In genomic region chr14:119585069-119585468, GRCm38 (mm10) we compare ENCODE assay signal across 18 mouse cellular contexts.
A peak's percentile ranks its signal among the peaks of the same experiment; 100 is the strongest.
DNase-seq lines count a peak whose midpoint lies in the region; ATAC-seq and TF ChIP-seq lines count a peak whose summit lies in the region.
"Had no signal": no experiment of that assay in that cellular context is flagged by ENCODE, and none has a peak within 500 bp of the region (broad histone marks: within the 10 kb centered on the region; RNA-seq: fewer than 3 reads in every experiment).

No protein-coding gene starts in this region.

- H3K9ac ChIP-seq in MEL (ENCODE audit: control insufficient read depth, low read depth, low read length, poor library complexity, severe bottlenecking) = no peak overlapping the region
- H3K9ac ChIP-seq: embryonic facial prominence, embryonic 12.5 days; forebrain, embryonic 13.5 days; forebrain, embryonic 15.5 days; forebrain, postnatal 0 days had no signal

- TF ChIP-seq EP300 in MEL (IDR thresholded peaks at IDR 0.05; ENCODE audit: low read depth in 1 of 2, low read length in 2 of 2) = peak; percentile 69 to 84

- H3K4me1 ChIP-seq in MEL (ENCODE audit: control insufficient read depth in 1 of 2, insufficient read depth in 2 of 2, low read length in 2 of 2) = peaks cover 2 to 21% of the 10 kb centered on the region in 2 experiments; a peak in 3 of 4 replicates
- H3K4me1 ChIP-seq in embryonic facial prominence, embryonic 10.5 days = peaks cover 9% of the 10 kb centered on the region
- H3K4me1 ChIP-seq: forebrain, embryonic 13.5 days; forebrain, embryonic 15.5 days had no signal

- peak; percentile 9 to 68 for DNase-seq in adrenal gland, adult (ENCODE audit: inconsistent age in 2 of 2, low spot score in 1 of 2)
- DNase-seq in adrenal gland, adult 8-10 months = no peak
- peak; percentile 5 for DNase-seq in adrenal gland, postnatal 25 days
- DNase-seq in adrenal gland, postnatal 14 days = no peak
- DNase-seq in MEL (ENCODE audit: low read depth, low spot score) = peak; percentile 73
- no peak for DNase-seq in embryonic facial prominence, embryonic 10.5 days (ENCODE audit: low spot score)
- DNase-seq: cerebellum, adult 11 months; cerebellum, adult 18-20 months; cerebellum, adult 8-10 months; cerebellum, adult 9-11 months; cerebellum, postnatal 14 days; cerebellum, postnatal 36 days; embryo, embryonic 11 days; forebrain, postnatal 0 days had no signal

- TF ChIP-seq RAD21 in MEL (IDR thresholded peaks at IDR 0.05; ENCODE audit: low read depth, low read length) = no peak

- H3K79me2 ChIP-seq in MEL (ENCODE audit: control insufficient read depth, insufficient read depth, low read length, poor library complexity) = no peaks in the 10 kb centered on the region

- TF ChIP-seq POLR2A in MEL (IDR thresholded peaks at IDR 0.05; ENCODE audit: control insufficient read depth in 1 of 2, insufficient read depth in 1 of 2, low read depth in 1 of 2, low read length in 2 of 2, poor library complexity in 1 of 2) = no peak

- H3K27me3 ChIP-seq in MEL (ENCODE audit: control insufficient read depth in 1 of 2, insufficient read depth in 2 of 2, low read length in 2 of 2) = no peaks in the 10 kb centered on the region
- no peaks in the 10 kb centered on the region for H3K27me3 ChIP-seq in embryonic facial prominence, embryonic 10.5 days (replicated peaks; ENCODE audit: low read depth, poor library complexity, severe bottlenecking)
- H3K27me3 ChIP-seq: embryonic facial prominence, embryonic 12.5 days; forebrain, embryonic 13.5 days; forebrain, embryonic 15.5 days had no signal

- ATAC-seq in megakaryocyte, adult 5-6 weeks (ENCODE audit: poor library complexity, severe bottlenecking) = 0 out of 2 replicates have a peak, but pooled peaks have one; percentile 21
- ATAC-seq: forebrain, embryonic 13.5 days; forebrain, embryonic 15.5 days; forebrain, postnatal 0 days had no signal

- peak overlapping the region; percentile 83 for H3K27ac ChIP-seq in MEL (ENCODE audit: control insufficient read depth, low read depth, low read length)
- no peak overlapping the region for H3K27ac ChIP-seq in embryonic facial prominence, embryonic 10.5 days (replicated peaks)
- H3K27ac ChIP-seq: embryonic facial prominence, embryonic 12.5 days; forebrain, embryonic 13.5 days; forebrain, embryonic 15.5 days had no signal

- H3K9me3 ChIP-seq in MEL (replicated peaks; ENCODE audit: insufficient read depth, low read length) = no peaks in the 10 kb centered on the region
- no peaks in the 10 kb centered on the region for H3K9me3 ChIP-seq in embryonic facial prominence, embryonic 10.5 days
- H3K9me3 ChIP-seq: embryonic facial prominence, embryonic 12.5 days; forebrain, embryonic 13.5 days; forebrain, embryonic 15.5 days had no signal

- TF ChIP-seq CTCF in MEL (IDR thresholded peaks at IDR 0.05 in 2 of 3, conservative IDR thresholded peaks at IDR 0.05 in 1 of 3; ENCODE audit: control insufficient read depth in 1 of 3, insufficient read depth in 1 of 3, low read depth in 2 of 3, low read length in 3 of 3, poor library complexity in 1 of 3, severe bottlenecking in 1 of 3) = no peak

- 86% methylated on average over 4 of the region's 4 CpGs for WGBS in embryonic facial prominence, embryonic 10.5 days

- H3K4me3 ChIP-seq in MEL (ENCODE audit: control insufficient read depth in 1 of 2, insufficient read depth in 1 of 2, low read depth in 2 of 2, low read length in 2 of 2) = peak overlapping the region in 1 of 2 experiments; percentile 65; a peak in 3 of 4 replicates
- no peak overlapping the region for H3K4me3 ChIP-seq in embryonic facial prominence, embryonic 10.5 days
- H3K4me3 ChIP-seq: embryonic facial prominence, embryonic 12.5 days; forebrain, embryonic 13.5 days; forebrain, embryonic 15.5 days had no signal

- H3K36me3 ChIP-seq in MEL (ENCODE audit: control insufficient read depth in 1 of 2, insufficient read depth in 2 of 2, low read length in 2 of 2) = peaks cover 0 to 8% of the 10 kb centered on the region in 2 experiments; a peak in 2 of 4 replicates
- no peaks in the 10 kb centered on the region for H3K36me3 ChIP-seq in embryonic facial prominence, embryonic 10.5 days (replicated peaks)
- H3K36me3 ChIP-seq: embryonic facial prominence, embryonic 12.5 days; forebrain, embryonic 15.5 days had no signal

TF ChIP-seq in MEL, 35 proteins besides CTCF, POLR2A, EP300 and RAD21:
- TF ChIP-seq E2F4 (IDR thresholded peaks at IDR 0.05; ENCODE audit: borderline replicate concordance, low read depth, low read length) (no peak), MYC (IDR thresholded peaks at IDR 0.05; ENCODE audit: low read depth, low read length) (no peak), USF2 (IDR thresholded peaks at IDR 0.05; ENCODE audit: borderline replicate concordance in 1 of 2, insufficient read depth in 1 of 2, low read depth in 1 of 2, low read length in 2 of 2) (no peak), MAFK (IDR thresholded peaks at IDR 0.05; ENCODE audit: borderline replicate concordance, low read depth, low read length) (no peak), TAL1 (IDR thresholded peaks at IDR 0.05; ENCODE audit: low read length) (peak; percentile 46), GATA1 (IDR thresholded peaks at IDR 0.05; ENCODE audit: low read depth, low read length) (peak; percentile 75), TCF12 (IDR thresholded peaks at IDR 0.05; ENCODE audit: low read depth, low read length) (peak; percentile 51; the same call in 1 of the 2 replicates), MXI1 (IDR thresholded peaks at IDR 0.05; ENCODE audit: low read depth, low read length) (no peak), GABPA (IDR thresholded peaks at IDR 0.05; ENCODE audit: low read depth, low read length) (no peak), UBTF (IDR thresholded peaks at IDR 0.05; ENCODE audit: borderline replicate concordance, insufficient read depth, low read depth, low read length) (no peak), ETS1 (IDR thresholded peaks at IDR 0.05; ENCODE audit: low read depth, low read length) (peak; percentile 65), BHLHE40 (IDR thresholded peaks at IDR 0.05; ENCODE audit: borderline replicate concordance, low read depth, low read length) (peak; percentile 78), USF1 (IDR thresholded peaks at IDR 0.05; ENCODE audit: low read depth, low read length) (peak; percentile 58; the same call in 1 of the 2 replicates)

Comparison
In these comparisons a context has a peak if more than half of its experiments do, and no peak if none do; other contexts are left out.
1. DNase-seq: peak in adrenal gland, adult (2 of 2), adrenal gland, postnatal 25 days (single experiment) and MEL (single experiment); none in adrenal gland, adult 8-10 months (single experiment), adrenal gland, postnatal 14 days (single experiment) and embryonic facial prominence, embryonic 10.5 days (single experiment).